Mouse (Mus musculus): ENCODE data around the gene Agbl3. TPM values are rescaled to one million over a fixed set of nuclear protein-coding genes. Genes with fewer than 3 reads are reported as not detected.

Gene Agbl3
- polyA plus RNA-seq, 1 experiment = 4.7 TPM

- 96% methylated on average over 2 of the region's 2 CpGs for WGBS
Measured at GRCm38 (mm10) chr6:34899127-34899526, 118.9 kb downstream of the Agbl3 start.

GRCm38 (mm10) chr6:34900990-34901389 is 120.8 kb downstream of the Agbl3 start:
- WGBS = 98% methylated on average over 2 of the region's 2 CpGs
- no peak overlapping the region for H3K4me3 ChIP-seq (ENCODE audit: control insufficient read depth, insufficient read depth, low read length)
- no peak for DNase-seq
- no peak for TF ChIP-seq CTCF (IDR thresholded peaks at IDR 0.05; ENCODE audit: borderline replicate concordance, control insufficient read depth, extremely low read depth, insufficient read depth, low read length, poor library complexity)
- no peak for TF ChIP-seq POLR2A (IDR thresholded peaks at IDR 0.05; ENCODE audit: control insufficient read depth, extremely low read depth, insufficient read depth, low read length, poor library complexity)
- no peak overlapping the region for H3K27ac ChIP-seq (ENCODE audit: control insufficient read depth, insufficient read depth, low read length)
- H3K36me3 ChIP-seq (ENCODE audit: control insufficient read depth, insufficient read depth, low read length) = peaks cover 55% of the 10 kb centered on the region
- H3K4me1 ChIP-seq (replicated peaks; ENCODE audit: control insufficient read depth, insufficient read depth, low read length) = peaks cover 6% of the 10 kb centered on the region
- no peaks in the 10 kb centered on the region for H3K27me3 ChIP-seq (ENCODE audit: control insufficient read depth, insufficient read depth, low read length)

More at GRCm38 (mm10) chr6:34899127-34899526, 118.9 kb downstream of the Agbl3 start:
- peaks cover 6% of the 10 kb centered on the region for H3K4me1 ChIP-seq (replicated peaks; ENCODE audit: control insufficient read depth, insufficient read depth, low read length)
- TF ChIP-seq POLR2A (IDR thresholded peaks at IDR 0.05; ENCODE audit: control insufficient read depth, extremely low read depth, insufficient read depth, low read length, poor library complexity) = no peak
- TF ChIP-seq CTCF (IDR thresholded peaks at IDR 0.05; ENCODE audit: borderline replicate concordance, control insufficient read depth, extremely low read depth, insufficient read depth, low read length, poor library complexity) = no peak
- no peak for DNase-seq
- no peaks in the 10 kb centered on the region for H3K27me3 ChIP-seq (ENCODE audit: control insufficient read depth, insufficient read depth, low read length)
- no peak overlapping the region for H3K27ac ChIP-seq (ENCODE audit: control insufficient read depth, insufficient read depth, low read length)
- H3K4me3 ChIP-seq (ENCODE audit: control insufficient read depth, insufficient read depth, low read length) = no peak overlapping the region
- peaks cover 60% of the 10 kb centered on the region for H3K36me3 ChIP-seq (ENCODE audit: control insufficient read depth, insufficient read depth, low read length)

- H3K36me3 ChIP-seq (ENCODE audit: control insufficient read depth, insufficient read depth, low read length) = peaks cover 59% of the 10 kb centered on the region
- DNase-seq = no peak
- TF ChIP-seq CTCF (IDR thresholded peaks at IDR 0.05; ENCODE audit: borderline replicate concordance, control insufficient read depth, extremely low read depth, insufficient read depth, low read length, poor library complexity) (no peak), POLR2A (IDR thresholded peaks at IDR 0.05; ENCODE audit: control insufficient read depth, extremely low read depth, insufficient read depth, low read length, poor library complexity) (no peak)
- peaks cover 6% of the 10 kb centered on the region for H3K4me1 ChIP-seq (replicated peaks; ENCODE audit: control insufficient read depth, insufficient read depth, low read length)
- WGBS = 57% methylated on average over 9 of the region's 9 CpGs
- H3K27me3 ChIP-seq (ENCODE audit: control insufficient read depth, insufficient read depth, low read length) = no peaks in the 10 kb centered on the region
- no peak overlapping the region for H3K4me3 ChIP-seq (ENCODE audit: control insufficient read depth, insufficient read depth, low read length)
- H3K27ac ChIP-seq (ENCODE audit: control insufficient read depth, insufficient read depth, low read length) = no peak overlapping the region
Measured at GRCm38 (mm10) chr6:34901911-34902444, 121.7 kb downstream of the Agbl3 start.

GRCm38 (mm10) chr6:34902578-34902977 is 122.3 kb downstream of the Agbl3 start:
- WGBS = 93% methylated on average over 7 of the region's 7 CpGs
- no peak for DNase-seq
- Histone ChIP-seq H3K4me3 (ENCODE audit: control insufficient read depth, insufficient read depth, low read length) (no peak overlapping the region), H3K4me1 (replicated peaks; ENCODE audit: control insufficient read depth, insufficient read depth, low read length) (peaks cover 6% of the 10 kb centered on the region), H3K36me3 (ENCODE audit: control insufficient read depth, insufficient read depth, low read length) (peaks cover 60% of the 10 kb centered on the region), H3K27ac (ENCODE audit: control insufficient read depth, insufficient read depth, low read length) (no peak overlapping the region), H3K27me3 (ENCODE audit: control insufficient read depth, insufficient read depth, low read length) (no peaks in the 10 kb centered on the region)
- TF ChIP-seq POLR2A (IDR thresholded peaks at IDR 0.05; ENCODE audit: control insufficient read depth, extremely low read depth, insufficient read depth, low read length, poor library complexity) (no peak), CTCF (IDR thresholded peaks at IDR 0.05; ENCODE audit: borderline replicate concordance, control insufficient read depth, extremely low read depth, insufficient read depth, low read length, poor library complexity) (no peak)

- no peak for TF ChIP-seq POLR2A (IDR thresholded peaks at IDR 0.05; ENCODE audit: control insufficient read depth, extremely low read depth, insufficient read depth, low read length, poor library complexity)
- no peak for TF ChIP-seq CTCF (IDR thresholded peaks at IDR 0.05; ENCODE audit: borderline replicate concordance, control insufficient read depth, extremely low read depth, insufficient read depth, low read length, poor library complexity)
- Histone ChIP-seq H3K36me3 (ENCODE audit: control insufficient read depth, insufficient read depth, low read length) (peaks cover 60% of the 10 kb centered on the region), H3K27ac (ENCODE audit: control insufficient read depth, insufficient read depth, low read length) (no peak overlapping the region), H3K4me1 (replicated peaks; ENCODE audit: control insufficient read depth, insufficient read depth, low read length) (peaks cover 6% of the 10 kb centered on the region), H3K27me3 (ENCODE audit: control insufficient read depth, insufficient read depth, low read length) (no peaks in the 10 kb centered on the region), H3K4me3 (ENCODE audit: control insufficient read depth, insufficient read depth, low read length) (no peak overlapping the region)
- 94% methylated on average over 5 of the region's 5 CpGs for WGBS
- no peak for DNase-seq
Measured at GRCm38 (mm10) chr6:34903441-34903840, 123.2 kb downstream of the Agbl3 start.

DNA sequence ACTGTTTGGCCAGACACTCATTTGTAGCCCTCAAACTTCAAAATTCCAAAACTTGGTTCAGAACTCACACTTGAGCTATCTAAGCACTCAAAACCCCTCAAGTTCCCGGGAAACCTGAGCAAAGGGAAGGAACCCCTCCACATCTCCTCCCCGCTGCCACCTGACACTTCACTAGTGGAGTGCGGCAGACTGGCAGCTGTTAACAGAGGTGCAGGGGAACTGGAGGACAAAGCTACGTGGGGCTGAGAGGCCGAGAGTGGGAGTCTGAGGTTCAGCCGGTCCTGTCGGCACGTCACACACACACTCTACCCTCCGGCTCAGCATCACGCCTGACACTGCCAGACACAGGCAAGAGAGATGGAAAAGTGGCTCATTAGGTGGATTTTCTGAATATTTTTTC is 123.6 kb downstream of the Agbl3 start:
- Histone ChIP-seq H3K4me1 (replicated peaks; ENCODE audit: control insufficient read depth, insufficient read depth, low read length) (peaks cover 6% of the 10 kb centered on the region), H3K36me3 (ENCODE audit: control insufficient read depth, insufficient read depth, low read length) (peaks cover 60% of the 10 kb centered on the region), H3K27me3 (ENCODE audit: control insufficient read depth, insufficient read depth, low read length) (no peaks in the 10 kb centered on the region), H3K4me3 (ENCODE audit: control insufficient read depth, insufficient read depth, low read length) (no peak overlapping the region), H3K27ac (ENCODE audit: control insufficient read depth, insufficient read depth, low read length) (no peak overlapping the region)
- WGBS = 92% methylated on average over 10 of the region's 10 CpGs
- TF ChIP-seq POLR2A (IDR thresholded peaks at IDR 0.05; ENCODE audit: control insufficient read depth, extremely low read depth, insufficient read depth, low read length, poor library complexity) (no peak), CTCF (IDR thresholded peaks at IDR 0.05; ENCODE audit: borderline replicate concordance, control insufficient read depth, extremely low read depth, insufficient read depth, low read length, poor library complexity) (no peak)
- no peak for DNase-seq

- Histone ChIP-seq H3K4me3 (ENCODE audit: control insufficient read depth, insufficient read depth, low read length) (no peak overlapping the region), H3K36me3 (ENCODE audit: control insufficient read depth, insufficient read depth, low read length) (peaks cover 56% of the 10 kb centered on the region), H3K27ac (ENCODE audit: control insufficient read depth, insufficient read depth, low read length) (no peak overlapping the region), H3K27me3 (ENCODE audit: control insufficient read depth, insufficient read depth, low read length) (no peaks in the 10 kb centered on the region), H3K4me1 (replicated peaks; ENCODE audit: control insufficient read depth, insufficient read depth, low read length) (peaks cover 6% of the 10 kb centered on the region)
- WGBS = 94% methylated on average over 6 of the region's 6 CpGs
- no peak for DNase-seq
- TF ChIP-seq CTCF (IDR thresholded peaks at IDR 0.05; ENCODE audit: borderline replicate concordance, control insufficient read depth, extremely low read depth, insufficient read depth, low read length, poor library complexity) = no peak
- no peak for TF ChIP-seq POLR2A (IDR thresholded peaks at IDR 0.05; ENCODE audit: control insufficient read depth, extremely low read depth, insufficient read depth, low read length, poor library complexity)
Measured at GRCm38 (mm10) chr6:34904361-34904760, 124.1 kb downstream of the Agbl3 start.

Data from thymus, adult 2 months (tissue).